Mouse (Mus musculus) neural tube, embryonic 11.5 days (tissue): ENCODE measurements around the gene 1700003E16Rik. TPM values are rescaled to one million over a fixed set of nuclear protein-coding genes. Genes with fewer than 3 reads are reported as not detected.

Experiments
- ATAC-seq: fragments of 200-750 bp; cut with Nextera tagmentation; 2 replicates; pipeline ENCODE4 v1.8.0; 2017; ENCODE audit warnings: moderate number of reproducible peaks, mild to moderate bottlenecking, moderate TSS enrichment, moderate library complexity; ENCODE audit not compliant: insufficient read depth, low FRiP score, low TSS enrichment
- DNase-seq: peaks from one replicate; pipeline ENCODE4 v3.0.0-alpha.2; 2015; ENCODE audit warnings: low spot score
- H3K27ac ChIP-seq: fragments of 300-500 bp; sonication (generic); 2 replicates; pipeline ENCODE4 v1.5.1; 2014; ENCODE audit warnings: low read depth, mild to moderate bottlenecking, low read length
- H3K27me3 ChIP-seq: fragments of 300-500 bp; sonication (generic); 2 replicates; pipeline ENCODE4 v1.6.1; 2014; ENCODE audit warnings: mild to moderate bottlenecking, low read length, mixed read lengths; ENCODE audit not compliant: control insufficient read depth, insufficient read depth
- H3K36me3 ChIP-seq: fragments of 300-500 bp; sonication (generic); 2 replicates; pipeline ENCODE4 v1.6.1; 2014; ENCODE audit warnings: mild to moderate bottlenecking, low read length, moderate library complexity, mixed read lengths; ENCODE audit not compliant: control insufficient read depth, insufficient read depth
- H3K4me1 ChIP-seq: fragments of 300-500 bp; sonication (generic); 2 replicates; pipeline ENCODE4 v1.6.1; 2014; ENCODE audit warnings: low read length, mixed read lengths; ENCODE audit not compliant: control insufficient read depth, insufficient read depth
- H3K4me2 ChIP-seq: fragments of 300-500 bp; sonication (generic); 2 replicates; pipeline ENCODE4 v1.6.1; 2014; ENCODE audit warnings: low read depth, mild to moderate bottlenecking, moderate library complexity
- H3K4me3 ChIP-seq: fragments of 300-500 bp; sonication (generic); 2 replicates; pipeline ENCODE4 v1.5.1; 2014; ENCODE audit warnings: low read depth, low read length
- H3K9ac ChIP-seq: fragments of 300-500 bp; sonication (generic); 2 replicates; pipeline ENCODE4 v1.6.1; 2014; ENCODE audit warnings: mild to moderate bottlenecking, low read length
- H3K9me3 ChIP-seq: fragments of 300-500 bp; sonication (generic); 2 replicates; pipeline ENCODE4 v1.6.1; 2016; ENCODE audit warnings: low read length; ENCODE audit not compliant: control insufficient read depth
- WGBS: fragments of 180-500 bp; shearing (Covaris S2); extraction: QIAGEN DNeasy Blood & Tissue Kit; methylation state at CpG from one replicate; pipeline ENCODE4 v1.1.7; 2014; 5-methylcytosine and 5-hydroxymethylcytosine counted together
- polyA plus RNA-seq: library from polyadenylated mRNA; unstranded; fragments of >200 nt; fragmentation: Nextera tagmentation; extraction: Ambion mirVana; gene quantifications from 2 replicates; pipeline ENCODE4 v1.2.1, GENCODE M21; 2014

The 1700003E16Rik gene
- polyA plus RNA-seq, 1 experiment from 2014 or later: 1.5 TPM

DNA sequence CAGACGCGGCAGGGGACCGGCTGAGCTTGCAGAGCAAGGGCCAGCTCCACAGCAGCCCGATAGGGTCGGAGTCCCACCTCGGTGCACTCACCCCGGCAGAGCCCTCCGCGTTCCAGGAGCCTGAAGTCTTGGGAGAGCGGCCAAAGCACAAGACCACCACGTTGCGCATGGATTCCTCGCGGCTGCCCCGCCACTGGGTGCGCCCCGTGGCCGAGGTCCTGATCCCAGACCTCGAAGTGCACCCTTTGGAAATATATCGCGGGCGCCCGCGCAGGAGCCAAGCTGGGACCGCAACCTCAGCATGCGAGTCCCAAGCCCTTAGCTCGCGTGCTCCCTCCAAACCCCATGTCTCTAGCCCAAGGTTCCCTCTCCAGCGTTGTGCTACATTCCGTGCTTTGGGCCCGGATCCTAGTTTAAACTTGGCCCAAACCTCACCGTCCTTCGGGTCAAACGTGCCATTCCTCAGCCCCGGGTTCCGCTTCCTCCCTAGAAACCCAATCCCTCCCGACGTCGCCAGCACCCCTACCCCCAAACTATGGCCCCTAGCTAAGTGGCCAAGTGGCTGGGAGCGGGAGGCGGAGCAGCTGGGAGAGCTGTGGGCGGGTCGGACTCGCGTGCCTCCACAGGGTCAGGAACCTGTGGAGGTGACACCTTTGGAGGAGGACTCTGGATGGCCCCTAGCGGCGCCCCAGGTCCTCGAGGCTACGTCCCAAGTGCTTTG, 5.9 kb downstream of the 1700003E16Rik start:
- Histone ChIP-seq H3K27me3 (peaks cover 27% of the 10 kb centered on the region), H3K4me2 (peak overlapping the region; percentile 41), H3K36me3 (no peaks in the 10 kb centered on the region), H3K9ac (peak overlapping the region; percentile 15; the same call in 1 of the 2 replicates), H3K27ac (no peak overlapping the region), H3K4me1 (peaks cover 10% of the 10 kb centered on the region; the same call in 1 of the 2 replicates), H3K4me3 (peak overlapping the region; percentile 26), H3K9me3 (no peaks in the 10 kb centered on the region)
- DNase-seq (peak; percentile 41), ATAC-seq (no peak)
- WGBS: under 1% methylated on average over 49 of the region's 49 CpGs

DNA sequence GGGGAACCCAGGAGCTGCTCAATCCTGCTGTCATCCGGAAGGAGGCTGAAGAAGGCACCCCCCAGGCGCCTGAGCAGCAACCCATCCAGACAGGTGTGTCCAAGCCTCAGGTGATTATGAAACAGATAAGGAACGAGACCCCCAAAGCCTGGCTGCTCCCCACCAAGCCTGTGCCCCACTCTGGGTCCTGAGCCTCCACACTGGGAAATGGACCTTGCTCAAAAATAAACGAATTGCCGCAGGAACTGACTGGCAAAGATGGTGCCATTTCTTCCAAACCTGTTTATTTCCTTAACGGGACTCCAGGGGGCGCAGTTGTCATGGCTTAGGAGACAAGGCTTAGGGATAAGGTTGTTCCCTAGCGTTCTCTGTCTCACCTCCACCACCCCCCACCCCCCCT, 6.5 kb downstream of the 1700003E16Rik start:
- 0% methylated on average over 8 of the region's 8 CpGs for WGBS
- H3K4me1 ChIP-seq: peaks cover 12% of the 10 kb centered on the region; the same call in 1 of the 2 replicates
- peaks cover 27% of the 10 kb centered on the region for H3K27me3 ChIP-seq
- DNase-seq (peak; percentile 74), ATAC-seq (no peak)
- no peak overlapping the region for H3K9ac ChIP-seq
- H3K4me3 ChIP-seq: peak overlapping the region; percentile 26; the same call in 1 of the 2 replicates
- no peaks in the 10 kb centered on the region for H3K9me3 ChIP-seq
- H3K36me3 ChIP-seq: no peaks in the 10 kb centered on the region
- H3K4me2 ChIP-seq: peak overlapping the region; percentile 41
- H3K27ac ChIP-seq: no peak overlapping the region

DNA sequence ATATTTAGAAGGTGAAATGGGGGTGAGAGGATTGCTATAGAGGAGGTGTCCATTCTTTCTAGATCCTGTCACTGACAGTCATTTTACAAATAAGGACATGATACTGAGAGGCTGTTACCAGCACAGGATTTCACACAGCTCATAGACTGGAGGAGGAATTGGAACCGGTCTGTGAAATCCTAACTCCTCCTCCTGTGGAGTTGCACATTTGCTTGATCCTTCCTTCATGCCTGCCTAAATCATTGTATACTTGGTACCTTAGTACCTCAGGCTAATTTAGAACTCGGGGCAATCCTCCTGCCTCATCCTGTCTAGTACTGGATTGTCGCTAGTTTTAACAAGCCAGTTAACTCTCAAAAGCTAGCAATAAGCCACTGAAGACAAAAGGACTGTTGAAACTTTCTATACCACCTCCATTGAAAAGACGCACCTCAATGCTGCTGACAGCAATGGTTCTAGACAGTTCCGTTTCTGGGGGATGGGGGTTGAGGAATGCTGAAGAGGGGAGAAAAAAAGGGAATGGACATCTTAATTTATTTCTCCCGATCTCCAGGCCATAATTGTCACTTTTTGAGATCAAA, 8.9 kb downstream of the 1700003E16Rik start:
- peak overlapping the region; percentile 82 for H3K9ac ChIP-seq
- H3K9me3 ChIP-seq: no peaks in the 10 kb centered on the region
- peaks cover 26% of the 10 kb centered on the region for H3K27me3 ChIP-seq
- peak overlapping the region; percentile 87 for H3K4me2 ChIP-seq
- WGBS: 6% methylated on average over 6 of the region's 6 CpGs
- H3K4me1 ChIP-seq: peaks cover 12% of the 10 kb centered on the region; the same call in 1 of the 2 replicates
- ATAC-seq (peak; percentile 32; the same call in 1 of the 2 replicates), DNase-seq (peak; percentile 26)
- H3K27ac ChIP-seq: no peak overlapping the region
- no peaks in the 10 kb centered on the region for H3K36me3 ChIP-seq
- peak overlapping the region; percentile 87 for H3K4me3 ChIP-seq

DNA sequence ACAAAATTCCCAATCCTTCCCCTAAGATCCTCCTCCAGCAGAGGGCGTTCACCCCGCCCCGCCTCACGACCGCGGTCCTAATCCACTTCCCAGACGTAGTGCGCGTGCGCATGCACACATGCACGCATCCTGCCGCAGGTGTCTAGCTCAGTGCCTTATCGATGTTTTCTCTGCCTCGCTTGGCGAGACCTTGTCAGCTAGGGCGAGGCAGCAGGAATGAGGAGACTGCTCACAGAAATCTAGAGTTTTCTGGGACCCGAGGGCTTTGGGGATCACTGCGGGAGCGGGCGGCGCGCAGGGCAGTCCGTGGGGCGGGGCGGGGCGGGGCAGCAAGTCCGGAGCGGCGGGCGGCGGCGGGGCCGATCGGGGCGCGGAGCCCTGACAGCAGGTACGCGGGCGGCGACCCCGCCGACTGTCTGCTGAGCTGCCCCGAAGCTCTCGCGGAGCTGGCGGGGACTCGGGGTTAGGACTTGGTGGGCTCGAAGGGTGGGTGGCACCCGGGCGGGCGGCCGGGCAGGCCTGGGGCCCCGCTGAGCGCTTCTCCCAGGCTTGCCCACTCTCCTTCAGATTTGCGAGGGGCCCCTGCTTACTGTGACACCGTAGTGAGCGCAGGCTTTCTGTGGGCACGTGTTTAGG, 9.5 kb downstream of the 1700003E16Rik start, which contains the start of gene Dctn1:
Dctn1 (plus strand) TSS at position 314 of the 636 bp plus-strand sequence.
- under 1% methylated on average over 53 of the region's 58 CpGs for WGBS

DNA sequence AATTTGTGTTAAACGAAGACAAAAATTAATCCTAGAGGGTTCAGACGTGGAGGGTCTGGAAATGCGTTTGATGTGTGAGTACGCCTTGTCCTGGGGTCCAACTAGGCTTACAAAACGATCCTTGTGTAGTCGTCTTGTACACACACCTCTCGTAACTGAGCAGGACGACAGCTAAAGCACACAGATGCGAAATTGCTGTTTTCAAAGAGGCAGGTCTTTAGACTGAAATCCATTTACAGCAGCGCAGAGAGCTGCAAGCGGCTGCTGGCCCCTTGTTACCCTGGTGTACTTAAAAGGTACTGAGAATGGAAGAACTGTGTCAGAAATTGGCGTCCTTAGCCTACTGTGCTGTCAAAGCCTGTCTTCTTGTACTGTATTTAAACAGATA, 10.0 kb downstream of the 1700003E16Rik start:
- ATAC-seq (no peak; the same call in 1 of the 2 replicates), DNase-seq (no peak)
- no peaks in the 10 kb centered on the region for H3K9me3 ChIP-seq
- H3K4me2 ChIP-seq: peak overlapping the region; percentile 87
- peaks cover 15% of the 10 kb centered on the region for H3K27me3 ChIP-seq
- H3K27ac ChIP-seq: peak overlapping the region; percentile 72; the same call in 1 of the 2 replicates
- H3K9ac ChIP-seq: peak overlapping the region; percentile 82
- no peaks in the 10 kb centered on the region for H3K36me3 ChIP-seq
- under 1% methylated on average over 12 of the region's 12 CpGs for WGBS
- H3K4me3 ChIP-seq: peak overlapping the region; percentile 87
- peaks cover 12% of the 10 kb centered on the region; the same call in 1 of the 2 replicates for H3K4me1 ChIP-seq

More for the DNA sequence above, 9.5 kb downstream of the 1700003E16Rik start, which contains the start of gene Dctn1:
- Histone ChIP-seq H3K4me2 (peak within 1 kb of the TSS; percentile 87), H3K27me3 (peaks cover 20% of the 10 kb centered on the region), H3K4me3 (peak within 1 kb of the TSS; percentile 87), H3K4me1 (peaks cover 12% of the 10 kb centered on the region; the same call in 1 of the 2 replicates), H3K27ac (peak within 1 kb of the TSS; percentile 72; the same call in 1 of the 2 replicates), H3K9ac (peak within 1 kb of the TSS; percentile 82), H3K36me3 (no peaks in the 10 kb centered on the region), H3K9me3 (no peaks in the 10 kb centered on the region)
- DNase-seq (peak; percentile 94), ATAC-seq (peak; percentile 76)

DNA sequence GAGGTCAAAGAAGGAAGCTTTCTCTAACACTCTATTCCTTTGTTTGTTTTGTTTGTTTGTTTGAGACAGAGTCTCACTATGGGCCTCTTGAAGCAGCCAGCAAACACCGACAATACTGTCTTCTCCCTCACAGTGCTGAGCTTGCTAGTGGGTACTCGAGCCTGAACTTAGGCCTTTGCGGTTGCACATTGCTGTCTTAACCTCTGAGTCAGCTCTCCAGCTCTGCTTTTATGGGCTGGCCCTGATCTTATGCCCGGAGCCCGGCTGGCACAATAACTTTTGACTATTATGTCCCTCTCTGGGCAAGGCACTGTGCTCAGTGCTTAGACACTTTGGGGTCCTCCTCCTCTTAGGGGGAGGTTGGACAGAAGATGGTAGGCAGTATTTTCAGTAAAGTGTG, 13.7 kb downstream of the 1700003E16Rik start:
- DNase-seq (no peak), ATAC-seq (no peak)
- H3K4me3 ChIP-seq: no peak overlapping the region
- no peak overlapping the region for H3K9ac ChIP-seq
- no peaks in the 10 kb centered on the region for H3K9me3 ChIP-seq
- no peaks in the 10 kb centered on the region for H3K27me3 ChIP-seq
- no peak overlapping the region for H3K27ac ChIP-seq
- 84% methylated on average over 5 of the region's 5 CpGs for WGBS
- peaks cover 9% of the 10 kb centered on the region; the same call in 1 of the 2 replicates for H3K4me1 ChIP-seq
- no peak overlapping the region for H3K4me2 ChIP-seq
- no peaks in the 10 kb centered on the region for H3K36me3 ChIP-seq

DNA sequence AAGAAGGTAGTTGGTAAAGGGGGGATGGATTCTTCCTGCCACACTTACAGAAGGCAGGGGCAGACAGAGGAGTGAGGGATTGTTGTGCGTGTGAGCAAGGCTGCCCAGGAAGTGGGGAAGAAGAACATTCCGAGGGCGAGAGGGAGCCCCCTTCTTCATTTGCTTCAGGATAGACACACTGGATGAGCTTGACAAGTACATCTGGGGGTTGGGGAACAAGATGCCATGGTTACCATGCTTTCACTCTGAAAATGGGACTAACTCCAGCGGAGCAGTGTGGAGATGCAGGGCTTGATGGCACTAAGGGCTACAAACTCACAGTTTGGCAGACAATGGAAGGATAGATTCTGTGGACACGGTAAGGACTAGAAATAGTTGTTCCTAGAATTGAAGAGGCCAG, 14.9 kb downstream of the 1700003E16Rik start:
- no peaks in the 10 kb centered on the region for H3K36me3 ChIP-seq
- H3K4me3 ChIP-seq: no peak overlapping the region
- DNase-seq: no peak
- no peaks in the 10 kb centered on the region for H3K9me3 ChIP-seq
- no peaks in the 10 kb centered on the region for H3K27me3 ChIP-seq
- H3K9ac ChIP-seq: no peak overlapping the region
- H3K4me2 ChIP-seq: no peak overlapping the region
- 90% methylated on average over 5 of the region's 5 CpGs for WGBS
- peaks cover 9% of the 10 kb centered on the region; the same call in 1 of the 2 replicates for H3K4me1 ChIP-seq
- H3K27ac ChIP-seq: no peak overlapping the region
- no peak for ATAC-seq

DNA sequence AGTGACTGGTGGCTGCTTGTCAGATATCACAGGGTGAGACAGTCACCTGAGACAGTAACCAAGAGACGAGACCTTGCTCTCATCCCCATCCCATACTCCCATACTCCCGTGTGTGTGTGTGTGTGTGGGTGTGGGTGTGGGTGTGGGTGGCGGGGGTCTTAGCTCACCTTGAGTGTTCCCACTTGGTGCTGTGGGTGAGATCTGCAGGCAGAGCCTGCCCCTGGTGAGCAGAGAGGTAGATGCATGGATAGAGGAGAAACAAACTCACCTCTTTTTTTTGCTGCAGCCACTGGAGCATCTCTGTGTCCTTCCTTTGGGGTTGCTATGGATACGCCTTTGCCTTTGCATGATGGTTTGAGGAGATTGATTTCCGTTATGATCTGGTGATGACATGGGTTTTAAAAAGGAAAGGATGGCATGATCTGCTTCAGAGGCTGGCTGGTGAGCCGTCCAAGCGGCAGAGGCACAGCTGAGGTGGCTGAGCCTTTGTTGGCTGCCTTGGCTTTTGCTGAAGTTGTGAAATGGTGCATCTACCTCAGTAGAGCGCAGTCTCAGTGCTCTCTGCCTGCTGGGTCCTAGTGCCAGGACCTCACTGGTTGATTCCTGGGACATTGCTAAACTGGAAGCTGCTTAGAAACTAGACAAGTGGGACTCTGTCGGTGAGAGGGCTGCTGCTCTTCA, 16.2 kb downstream of the 1700003E16Rik start:
- no peaks in the 10 kb centered on the region for H3K9me3 ChIP-seq
- H3K36me3 ChIP-seq: no peaks in the 10 kb centered on the region
- H3K4me3 ChIP-seq: no peak overlapping the region
- no peak overlapping the region for H3K9ac ChIP-seq
- H3K27ac ChIP-seq: no peak overlapping the region
- peak overlapping the region; percentile 7; the same call in 1 of the 2 replicates for H3K4me2 ChIP-seq
- 68% methylated on average over 9 of the region's 9 CpGs for WGBS
- ATAC-seq: no peak
- H3K4me1 ChIP-seq: no peaks in the 10 kb centered on the region
- no peaks in the 10 kb centered on the region for H3K27me3 ChIP-seq
- no peak for DNase-seq
